ENCODE assay signal across 38 mouse cellular contexts in genomic region chr19:9099751-9100150, GRCm38 (mm10). TPM values are rescaled to one million over a fixed set of nuclear protein-coding genes. Genes with fewer than 3 reads are reported as not detected.
"Had no signal": no experiment of that assay in that cellular context is flagged by ENCODE, and none has a peak within 500 bp of the region (broad histone marks: within the 10 kb centered on the region; RNA-seq: fewer than 3 reads in every experiment).

No protein-coding gene starts in this region.

- H3K4me3 ChIP-seq: heart, embryonic 13.5 days; heart, embryonic 15.5 days; hindbrain, embryonic 13.5 days; hindbrain, embryonic 15.5 days; kidney, embryonic 15.5 days; limb, embryonic 13.5 days; limb, embryonic 15.5 days; liver, embryonic 12.5 days had no signal

- H3K9ac ChIP-seq: heart, embryonic 13.5 days; heart, embryonic 15.5 days; hindbrain, embryonic 15.5 days; kidney, embryonic 15.5 days; limb, embryonic 13.5 days; limb, embryonic 15.5 days; liver, embryonic 12.5 days had no signal

- H3K9me3 ChIP-seq: heart, embryonic 13.5 days; heart, embryonic 15.5 days; hindbrain, embryonic 13.5 days; hindbrain, embryonic 15.5 days; kidney, embryonic 15.5 days; limb, embryonic 13.5 days; limb, embryonic 15.5 days; liver, embryonic 12.5 days had no signal

- H3K4me2 ChIP-seq: heart, embryonic 11.5 days; heart, embryonic 13.5 days; heart, embryonic 15.5 days; hindbrain, embryonic 13.5 days; hindbrain, embryonic 15.5 days; kidney, embryonic 15.5 days; limb, embryonic 13.5 days; limb, embryonic 15.5 days; liver, embryonic 12.5 days had no signal

- H3K27me3 ChIP-seq: heart, embryonic 13.5 days; heart, embryonic 15.5 days; hindbrain, embryonic 13.5 days; hindbrain, embryonic 15.5 days; kidney, embryonic 15.5 days; limb, embryonic 13.5 days; limb, embryonic 15.5 days; liver, embryonic 12.5 days had no signal

- H3K27ac ChIP-seq: heart, embryonic 13.5 days; heart, embryonic 15.5 days; hindbrain, embryonic 13.5 days; hindbrain, embryonic 15.5 days; hindbrain, postnatal 0 days; kidney, embryonic 15.5 days; kidney, postnatal 0 days; limb, embryonic 13.5 days; limb, embryonic 15.5 days; liver, embryonic 12.5 days had no signal

- ATAC-seq: hindbrain, postnatal 0 days; intestine, embryonic 16.5 days; liver, embryonic 12.5 days had no signal

- DNase-seq: gastrocnemius, postnatal 14 days; gastrocnemius, postnatal 36 days; heart, adult 18-20 months; heart, postnatal 14 days; heart, postnatal 36 days; kidney, adult 11 months; kidney, adult 2 months; kidney, adult 9 months; kidney, postnatal 14 days; kidney, postnatal 36 days; layer of hippocampus, adult 9-11 months; layer of hippocampus, postnatal 36 days; left cerebral cortex, postnatal 4 days had no signal

- H3K36me3 ChIP-seq: heart, embryonic 13.5 days; heart, embryonic 15.5 days; hindbrain, embryonic 13.5 days; hindbrain, embryonic 15.5 days; kidney, embryonic 15.5 days; limb, embryonic 13.5 days; limb, embryonic 15.5 days; liver, embryonic 12.5 days had no signal

- H3K4me1 ChIP-seq: heart, embryonic 15.5 days; hindbrain, embryonic 13.5 days; hindbrain, embryonic 15.5 days; kidney, embryonic 15.5 days; limb, embryonic 13.5 days; liver, embryonic 12.5 days had no signal

RNA-seq across cellular contexts. Expression of gene Scgb1a1, which starts 12.0 kb away (rescaled TPM):
- total RNA-seq: gastrocnemius, adult 18-20 months; gastrocnemius, postnatal 14 days; gastrocnemius, postnatal 36 days; heart, postnatal 36 days; hematopoietic stem cell, adult 5-6 weeks; hindbrain, postnatal 0 days; layer of hippocampus, adult 18-20 months; layer of hippocampus, adult 8-10 months; layer of hippocampus, postnatal 14 days; layer of hippocampus, postnatal 36 days; left cerebral cortex, adult 18-20 months; left cerebral cortex, adult 8-10 months; left cerebral cortex, postnatal 10 days; left cerebral cortex, postnatal 25 days; liver, adult 2 months had no signal
- polyA plus RNA-seq: heart, embryonic 11.5 days; heart, embryonic 13.5 days; hindbrain, embryonic 11.5 days; hindbrain, embryonic 13.5 days; hindbrain, embryonic 15.5 days; hindbrain, postnatal 0 days; intestine, embryonic 14.5 days; intestine, embryonic 16.5 days; kidney, embryonic 15.5 days; kidney, postnatal 0 days; limb, embryonic 11.5 days; limb, embryonic 13.5 days; liver, embryonic 12.5 days had no signal
